Mouse (Mus musculus) gonadal fat pad, adult 2 months (tissue): ENCODE measurements around the gene Ccpg1. TPM values are rescaled to one million over a fixed set of nuclear protein-coding genes. Genes with fewer than 3 reads are reported as not detected.

Experiments
- DNase-seq: peaks from one replicate; pipeline ENCODE4 v3.0.0-alpha.2; 2012; ENCODE audit warnings: low read depth
- polyA plus RNA-seq: library from polyadenylated mRNA; depleted of rRNA; stranded (reverse); fragments of >200 nt; gene quantifications from 2 replicates; pipeline ENCODE4 v1.2.3, GENCODE M21; 2012; rRNA removed

The Ccpg1 gene
- polyA plus RNA-seq, 1 experiment = 15.2 TPM

DNA sequence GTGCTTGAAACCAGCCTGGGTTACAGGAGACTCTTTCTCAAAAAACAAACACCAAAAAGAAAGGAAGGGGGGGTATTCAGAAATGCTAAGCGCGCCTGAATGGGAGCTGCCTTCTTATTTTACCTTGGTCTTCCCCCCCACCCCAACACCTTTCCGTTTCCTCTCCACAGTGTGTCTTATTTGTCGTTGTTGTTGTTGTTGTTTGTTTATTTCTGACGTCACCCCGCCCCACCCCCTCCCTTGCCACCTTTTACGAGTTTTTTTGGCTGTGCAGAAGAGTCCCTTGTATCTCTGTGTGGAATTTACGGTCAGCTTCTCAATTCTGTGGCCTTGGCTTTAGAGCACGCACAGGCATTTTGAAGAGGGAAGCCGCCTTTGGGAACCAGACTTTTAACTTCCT lies 60.5 kb downstream of the Ccpg1 start:
- no peak for DNase-seq

GRCm38 (mm10) chr9:73047906-73048305 lies 62.7 kb downstream of the Ccpg1 start:
- DNase-seq = no peak

GRCm38 (mm10) chr9:73048927-73049326 lies 63.7 kb downstream of the Ccpg1 start:
- DNase-seq = no peak

DNA sequence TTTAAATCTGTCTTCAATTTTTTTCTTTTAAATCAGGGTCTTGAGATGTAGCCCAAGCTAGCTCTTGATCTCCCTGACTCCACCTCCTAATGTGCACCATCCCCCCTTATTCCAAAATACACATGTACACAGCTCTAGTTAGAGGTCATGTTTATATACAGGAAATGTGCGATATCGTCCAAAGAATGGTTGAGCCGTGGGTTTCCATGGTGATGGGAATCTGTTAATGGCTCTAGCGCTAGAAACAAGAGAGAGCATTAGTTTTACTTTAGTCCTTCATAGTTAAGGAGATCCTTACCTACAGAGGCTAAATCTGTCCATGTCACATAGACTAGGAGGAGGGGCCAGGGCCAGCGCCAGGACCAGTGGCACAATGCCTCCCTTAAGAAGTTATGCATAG lies 64.6 kb downstream of the Ccpg1 start:
- no peak for DNase-seq

GRCm38 (mm10) chr9:73050606-73051005 lies 65.4 kb downstream of the Ccpg1 start:
- DNase-seq = peak; percentile 99

DNA sequence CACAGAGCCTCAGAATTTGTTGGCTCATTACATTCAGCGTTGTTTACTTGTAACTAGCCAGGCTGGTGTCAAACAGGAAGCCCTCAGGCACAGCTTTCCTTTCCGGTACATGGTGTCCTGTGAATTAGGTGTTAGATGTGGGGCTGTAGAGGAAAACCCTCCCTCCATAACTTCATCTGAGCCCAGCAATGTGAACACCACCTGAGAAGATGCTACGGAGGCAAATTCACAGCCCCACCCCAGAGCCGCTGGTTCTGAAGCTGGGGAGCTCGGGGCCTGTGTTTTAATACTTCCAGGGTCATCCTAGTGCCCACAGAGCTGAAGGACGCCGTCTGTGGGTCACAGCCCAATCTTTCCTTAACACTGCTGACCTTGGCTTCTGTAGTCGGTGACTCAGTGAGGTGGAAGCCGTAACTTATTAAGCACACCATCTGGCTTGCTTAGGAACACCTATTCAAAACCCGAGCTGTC lies 70.2 kb downstream of the Ccpg1 start:
- no peak for DNase-seq

DNA sequence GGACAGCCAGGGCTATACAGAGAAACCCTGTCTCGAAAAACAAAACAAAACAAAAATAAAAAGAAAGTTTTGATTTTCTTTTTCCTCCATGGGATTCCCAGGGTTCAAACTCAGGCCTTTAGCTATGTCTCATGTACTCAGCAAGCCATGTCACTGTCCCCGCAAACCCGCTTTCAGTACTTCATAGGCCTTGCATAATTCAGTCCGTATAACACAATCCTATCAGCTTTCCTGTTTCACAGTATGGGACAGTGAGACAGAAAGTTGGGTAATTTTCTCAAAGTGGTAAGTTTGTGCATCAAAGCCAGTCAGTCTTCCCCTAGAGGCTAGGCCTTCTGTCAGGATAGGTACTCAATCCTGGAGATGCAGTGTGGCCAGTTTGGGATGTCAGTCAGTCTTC lies 74.0 kb downstream of the Ccpg1 start:
- no peak for DNase-seq

DNA sequence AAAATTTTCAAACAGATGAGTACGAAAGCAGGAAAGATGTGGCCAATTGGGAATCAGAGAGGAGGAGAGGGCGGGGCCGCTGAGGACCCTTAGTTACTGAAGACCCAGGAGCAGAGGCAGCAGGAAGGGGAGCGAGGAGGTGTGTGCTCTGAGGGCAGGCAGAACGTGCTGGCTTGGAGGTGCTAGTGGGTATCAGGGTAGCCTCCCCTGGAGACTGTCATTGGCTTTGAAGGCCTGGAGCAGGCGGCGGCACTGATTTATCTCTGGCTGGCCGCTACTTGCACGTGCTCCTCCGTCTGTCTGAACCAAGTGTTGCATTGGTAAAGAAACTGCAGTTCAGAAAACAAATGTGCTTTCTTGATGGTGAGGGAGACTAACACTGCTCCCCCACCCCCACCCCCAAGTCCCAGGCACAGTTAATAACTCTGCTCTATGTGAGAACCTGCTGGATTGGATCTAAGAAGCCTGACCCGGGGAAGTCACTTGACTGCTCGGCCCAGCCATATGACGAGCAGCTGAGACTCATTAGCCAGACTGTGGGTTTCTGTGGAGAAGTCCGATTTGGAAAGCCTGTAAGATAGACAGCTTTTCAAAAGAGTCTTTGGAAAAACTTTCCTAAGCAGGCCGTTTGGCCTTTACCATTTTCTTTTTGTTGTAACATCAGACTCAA lies 78.5 kb downstream of the Ccpg1 start:
- no peak for DNase-seq

Other genes starting within 250 kb of the Ccpg1 start
- gene Prtg, start 178.6 kb upstream of the Ccpg1 start, polyA plus RNA-seq = 0.18 and 0.25 TPM in 2 replicates
- 0.76 and 1.1 TPM in 2 replicates for gene Pygo1, start 59.8 kb upstream of the Ccpg1 start, polyA plus RNA-seq
- 1.1 and 1.8 TPM in 2 replicates for gene Dyx1c1, start 26.6 kb upstream of the Ccpg1 start, polyA plus RNA-seq
- gene Gm44503, start 26.6 kb upstream of the Ccpg1 start, polyA plus RNA-seq = not detected in 2 replicates
- 25.7 and 31.6 TPM in 2 replicates for gene Ccpg1os, start within 50 bp of the Ccpg1 start, polyA plus RNA-seq
- gene Pigb, start 54.9 kb downstream of the Ccpg1 start, polyA plus RNA-seq = 8.5 and 12.8 TPM in 2 replicates
- 1.9 and 2.8 TPM in 2 replicates for gene Rab27a, start 59.4 kb downstream of the Ccpg1 start, polyA plus RNA-seq
- gene Khdc3, start 116.4 kb downstream of the Ccpg1 start, polyA plus RNA-seq = 0.09 TPM in 1 of 2 replicates, not detected in the other
- not detected in 2 replicates for gene Gm20509, start 117.0 kb downstream of the Ccpg1 start, polyA plus RNA-seq
- 18.8 and 24.5 TPM in 2 replicates for gene Rsl24d1, start 128.0 kb downstream of the Ccpg1 start, polyA plus RNA-seq